Mouse (Mus musculus): ENCODE measurements around the gene Dync1li1. TPM values are rescaled to one million over a fixed set of nuclear protein-coding genes. Genes with fewer than 3 reads are reported as not detected.

Gene Dync1li1
- polyA plus RNA-seq, 1 experiment from 2014 or later, result 56.5 TPM

DNA sequence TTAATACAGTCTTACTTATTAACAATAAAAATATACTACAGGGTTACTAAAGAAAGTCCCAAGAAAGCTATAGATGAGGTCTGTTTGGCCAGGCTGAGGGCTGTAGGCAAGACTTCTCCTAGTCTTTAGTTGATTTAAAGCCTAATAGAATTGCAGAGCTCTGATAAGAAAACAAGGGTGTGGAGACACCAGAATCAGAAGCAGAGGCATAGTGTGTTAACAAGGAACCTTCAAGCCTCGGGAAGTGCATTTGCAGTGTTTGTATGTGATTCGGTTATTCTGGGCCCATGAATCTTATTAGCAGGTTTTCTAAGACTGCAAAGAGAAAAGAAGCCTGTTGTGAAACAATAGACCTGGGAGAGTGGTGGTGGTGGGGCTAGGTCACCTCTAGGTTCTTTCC lies 44.6 kb downstream of the Dync1li1 start:
- H3K9ac ChIP-seq, result no peak overlapping the region
- H3K36me3 ChIP-seq, result peaks cover 3% of the 10 kb centered on the region; the same call in 1 of the 2 replicates
- 81% methylated on average over 2 of the region's 2 CpGs for WGBS
- no peaks in the 10 kb centered on the region for H3K9me3 ChIP-seq
- no peaks in the 10 kb centered on the region for H3K27me3 ChIP-seq
- H3K4me3 ChIP-seq, result no peak overlapping the region
- no peak for ATAC-seq (ENCODE audit: insufficient number of reproducible peaks, low FRiP score, low TSS enrichment, low read depth)
- H3K4me2 ChIP-seq, result no peak overlapping the region
- peaks cover 18% of the 10 kb centered on the region for H3K4me1 ChIP-seq
- no peak overlapping the region for H3K27ac ChIP-seq

DNA sequence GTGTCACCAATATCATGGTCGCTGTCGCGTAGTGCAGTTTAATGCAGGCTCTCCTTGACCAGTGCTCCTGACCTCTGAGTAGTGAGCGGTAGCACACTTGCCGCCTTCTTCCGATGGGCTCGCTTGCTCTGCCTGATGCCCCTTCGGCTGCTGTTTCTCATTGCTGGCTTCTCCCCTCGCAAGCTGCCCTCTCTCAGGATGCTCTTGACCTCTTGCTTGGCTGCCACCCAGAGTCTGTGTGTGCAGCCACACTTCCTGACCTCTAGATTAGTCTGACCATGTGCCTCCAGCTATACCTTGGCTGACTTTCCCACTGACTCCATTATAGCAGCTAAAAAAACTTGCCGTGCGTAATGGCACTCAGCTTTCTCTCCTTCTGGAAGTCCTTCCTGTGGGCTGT lies 47.9 kb downstream of the Dync1li1 start:
- Histone ChIP-seq H3K27ac (peak overlapping the region; percentile 12), H3K36me3 (peaks cover 3% of the 10 kb centered on the region; the same call in 1 of the 2 replicates), H3K9me3 (no peaks in the 10 kb centered on the region), H3K4me1 (peaks cover 18% of the 10 kb centered on the region), H3K27me3 (no peaks in the 10 kb centered on the region), H3K9ac (no peak overlapping the region), H3K4me3 (no peak overlapping the region), H3K4me2 (no peak overlapping the region)
- no peak for ATAC-seq (ENCODE audit: insufficient number of reproducible peaks, low FRiP score, low TSS enrichment, low read depth)
- 73% methylated on average over 11 of the region's 11 CpGs for WGBS

DNA sequence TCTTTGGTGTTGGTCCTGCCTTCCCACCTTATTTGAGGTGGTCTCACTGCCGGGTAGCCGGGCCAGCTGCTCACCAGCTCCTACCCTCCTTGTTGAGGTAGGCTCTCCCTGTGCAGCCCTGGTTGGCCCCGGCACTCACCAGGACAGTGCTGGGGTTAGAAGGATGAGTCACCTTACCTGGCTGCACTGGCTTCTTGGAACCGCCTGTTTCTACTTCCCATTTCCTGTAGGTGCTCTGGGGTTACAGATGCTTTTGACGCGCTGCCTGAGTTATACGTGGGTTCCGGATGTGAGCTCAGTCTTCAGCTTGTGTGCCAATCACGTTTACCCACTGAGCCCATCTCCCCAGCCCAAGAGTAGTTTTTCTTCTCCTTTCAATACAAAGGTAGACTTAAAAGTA lies 51.7 kb downstream of the Dync1li1 start:
- no peaks in the 10 kb centered on the region for H3K27me3 ChIP-seq
- WGBS, result 86% methylated on average over 9 of the region's 9 CpGs
- H3K27ac ChIP-seq, result no peak overlapping the region
- H3K9me3 ChIP-seq, result no peaks in the 10 kb centered on the region
- H3K4me2 ChIP-seq, result no peak overlapping the region
- no peak overlapping the region for H3K9ac ChIP-seq
- H3K36me3 ChIP-seq, result peaks cover 15% of the 10 kb centered on the region; the same call in 1 of the 2 replicates
- H3K4me1 ChIP-seq, result peaks cover 7% of the 10 kb centered on the region; the same call in 1 of the 2 replicates
- H3K4me3 ChIP-seq, result no peak overlapping the region
- ATAC-seq (ENCODE audit: insufficient number of reproducible peaks, low FRiP score, low TSS enrichment, low read depth), result no peak

DNA sequence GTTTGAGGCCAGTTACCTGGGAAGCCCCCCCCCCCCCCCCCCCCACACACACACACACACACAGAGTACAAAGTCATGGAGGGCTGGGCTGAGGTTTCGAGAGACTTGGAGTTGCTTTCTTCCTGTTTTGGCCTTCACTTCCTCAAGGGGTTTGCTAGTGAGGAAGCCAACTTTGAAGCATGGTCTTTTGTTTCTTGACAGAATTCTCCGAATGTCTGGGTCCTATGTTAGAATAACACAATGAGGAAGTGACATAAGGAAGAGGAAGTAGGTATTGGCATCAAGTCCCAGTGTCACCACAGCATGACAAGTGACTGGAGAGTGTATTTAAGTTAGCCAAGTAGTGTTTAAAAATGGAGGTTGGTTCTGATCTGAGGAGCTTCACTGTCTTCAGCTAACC lies 54.1 kb downstream of the Dync1li1 start:
- WGBS, result 88% methylated on average over 2 of the region's 2 CpGs

DNA sequence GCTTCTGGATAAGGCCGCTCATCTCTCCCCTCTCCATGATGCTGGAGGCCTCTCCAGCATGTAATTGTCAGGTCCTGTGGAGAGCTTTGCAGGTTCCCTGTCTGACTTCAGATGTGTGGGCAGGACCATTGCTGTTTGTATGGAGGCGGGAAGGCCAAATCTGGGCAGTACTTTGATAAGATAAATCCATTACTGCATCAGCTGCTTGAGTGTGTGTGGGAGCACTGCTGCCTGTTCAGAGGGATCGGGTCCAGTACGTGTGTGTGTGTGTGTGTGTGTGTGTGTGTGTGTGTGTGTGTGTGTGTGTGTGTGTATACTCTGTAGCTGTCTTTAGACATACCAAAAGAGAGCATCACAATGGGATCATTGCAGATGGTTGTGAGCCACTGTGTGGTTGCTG lies 56.6 kb downstream of the Dync1li1 start:
- 81% methylated on average over 4 of the region's 4 CpGs for WGBS
- Histone ChIP-seq H3K4me3 (no peak overlapping the region), H3K27ac (no peak overlapping the region), H3K27me3 (no peaks in the 10 kb centered on the region), H3K9ac (no peak overlapping the region), H3K4me2 (no peak overlapping the region), H3K4me1 (no peaks in the 10 kb centered on the region; the same call in 1 of the 2 replicates), H3K36me3 (peaks cover 48% of the 10 kb centered on the region), H3K9me3 (no peaks in the 10 kb centered on the region)
- ATAC-seq (ENCODE audit: insufficient number of reproducible peaks, low FRiP score, low TSS enrichment, low read depth), result no peak

More for the DNA sequence above, 54.1 kb downstream of the Dync1li1 start:
- Histone ChIP-seq H3K9me3 (no peaks in the 10 kb centered on the region), H3K4me2 (no peak overlapping the region), H3K36me3 (peaks cover 33% of the 10 kb centered on the region), H3K27me3 (no peaks in the 10 kb centered on the region), H3K9ac (no peak overlapping the region), H3K4me1 (no peaks in the 10 kb centered on the region; the same call in 1 of the 2 replicates), H3K4me3 (no peak overlapping the region), H3K27ac (no peak overlapping the region)
- ATAC-seq (ENCODE audit: insufficient number of reproducible peaks, low FRiP score, low TSS enrichment, low read depth), result no peak

DNA sequence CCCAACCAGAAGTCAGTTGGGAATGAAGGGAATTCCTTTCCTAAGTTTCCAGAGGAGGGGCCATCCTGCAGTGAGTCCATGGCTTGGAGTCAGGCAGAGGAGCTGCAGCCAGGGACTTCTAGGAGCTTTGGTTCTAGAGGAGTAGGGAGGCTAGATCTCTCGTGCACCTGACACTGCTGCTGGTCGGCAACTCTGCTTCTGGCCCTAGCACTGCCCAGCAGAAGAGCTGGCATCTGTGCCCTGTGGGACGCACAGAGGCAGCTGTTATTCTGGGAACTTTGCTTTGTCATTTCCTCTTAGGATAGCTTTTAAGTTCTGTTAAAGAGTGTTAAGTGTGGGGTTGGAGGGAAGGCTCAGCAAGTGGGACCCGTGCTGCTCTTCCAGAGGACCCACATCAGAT lies 57.1 kb downstream of the Dync1li1 start:
- Histone ChIP-seq H3K4me3 (no peak overlapping the region), H3K9ac (no peak overlapping the region), H3K27me3 (no peaks in the 10 kb centered on the region), H3K4me1 (no peaks in the 10 kb centered on the region; the same call in 1 of the 2 replicates), H3K9me3 (no peaks in the 10 kb centered on the region), H3K36me3 (peaks cover 53% of the 10 kb centered on the region), H3K4me2 (no peak overlapping the region), H3K27ac (no peak overlapping the region)
- no peak for ATAC-seq (ENCODE audit: insufficient number of reproducible peaks, low FRiP score, low TSS enrichment, low read depth)
- WGBS, result 72% methylated on average over 4 of the region's 4 CpGs

DNA sequence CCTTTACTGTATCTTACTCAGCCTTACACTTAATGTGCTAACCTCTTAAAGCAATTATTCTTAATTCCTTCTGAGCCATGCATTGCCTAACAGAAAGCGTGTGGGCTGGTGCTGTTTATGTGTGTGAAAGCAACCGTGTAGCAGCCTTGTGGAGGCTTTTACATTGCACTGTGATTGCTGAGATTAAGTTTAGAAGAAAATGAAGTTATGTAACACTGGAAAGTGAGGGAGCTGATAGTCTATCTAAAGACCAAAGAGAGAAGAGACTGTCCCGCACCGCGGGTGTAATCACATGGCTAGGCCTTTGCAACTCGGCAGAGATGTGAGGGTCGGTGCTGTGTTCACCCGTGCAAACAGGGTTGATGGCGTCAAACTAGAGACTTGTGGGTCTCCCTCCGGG lies 58.4 kb downstream of the Dync1li1 start:
- no peaks in the 10 kb centered on the region for H3K9me3 ChIP-seq
- H3K4me3 ChIP-seq, result no peak overlapping the region
- peaks cover 55% of the 10 kb centered on the region for H3K36me3 ChIP-seq
- no peak for ATAC-seq (ENCODE audit: insufficient number of reproducible peaks, low FRiP score, low TSS enrichment, low read depth)
- H3K9ac ChIP-seq, result no peak overlapping the region
- 82% methylated on average over 10 of the region's 10 CpGs for WGBS
- no peak overlapping the region for H3K4me2 ChIP-seq
- no peaks in the 10 kb centered on the region; the same call in 1 of the 2 replicates for H3K4me1 ChIP-seq
- H3K27ac ChIP-seq, result no peak overlapping the region
- H3K27me3 ChIP-seq, result no peaks in the 10 kb centered on the region

DNA sequence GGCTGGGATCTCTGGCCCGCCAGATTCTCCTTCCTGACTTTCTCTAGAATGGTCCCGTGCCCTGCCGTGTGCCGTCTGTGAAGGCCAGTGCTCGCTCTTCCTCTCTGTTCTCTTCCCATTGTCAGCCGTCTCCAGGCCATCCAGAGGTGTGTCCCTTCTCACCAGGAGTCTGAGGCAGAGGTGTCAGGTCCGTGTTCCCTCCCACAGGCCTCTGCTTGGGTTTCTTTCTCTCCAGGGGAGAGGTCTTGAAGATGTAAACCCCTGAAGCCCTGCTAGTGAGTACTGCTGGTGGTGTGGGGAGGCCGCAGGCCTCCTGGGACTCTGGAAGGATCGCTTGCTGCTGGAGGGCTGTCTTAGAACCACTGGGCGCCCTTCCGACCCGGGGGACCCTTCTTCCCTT lies 58.9 kb downstream of the Dync1li1 start:
- no peak overlapping the region for H3K27ac ChIP-seq
- H3K36me3 ChIP-seq, result peaks cover 55% of the 10 kb centered on the region
- H3K9ac ChIP-seq, result no peak overlapping the region
- H3K4me2 ChIP-seq, result no peak overlapping the region
- H3K4me1 ChIP-seq, result no peaks in the 10 kb centered on the region; the same call in 1 of the 2 replicates
- H3K9me3 ChIP-seq, result no peaks in the 10 kb centered on the region
- ATAC-seq (ENCODE audit: insufficient number of reproducible peaks, low FRiP score, low TSS enrichment, low read depth), result no peak
- 81% methylated on average over 12 of the region's 12 CpGs for WGBS
- no peak overlapping the region for H3K4me3 ChIP-seq
- H3K27me3 ChIP-seq, result no peaks in the 10 kb centered on the region

DNA sequence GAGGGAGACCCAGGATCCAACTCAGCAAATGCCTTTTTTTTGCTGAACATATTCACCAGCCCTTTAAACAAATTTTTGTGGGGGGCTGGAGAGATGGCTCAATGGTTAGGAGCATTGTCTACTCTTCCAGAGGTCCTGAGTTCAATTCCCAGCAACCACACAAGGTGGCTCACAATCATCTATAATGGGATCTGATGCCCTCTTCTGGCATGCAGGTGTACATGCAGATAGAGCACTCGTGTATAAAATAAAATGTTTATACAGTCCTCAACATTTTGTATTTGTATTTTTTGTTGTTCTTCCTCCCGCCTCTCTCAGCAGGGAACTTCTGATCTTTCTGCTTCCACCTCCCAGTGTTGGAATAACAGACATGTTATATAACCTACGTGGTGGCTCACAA lies 63.0 kb downstream of the Dync1li1 start:
- WGBS, result 90% methylated on average over 3 of the region's 3 CpGs
- no peaks in the 10 kb centered on the region for H3K27me3 ChIP-seq
- H3K36me3 ChIP-seq, result peaks cover 47% of the 10 kb centered on the region
- no peak for ATAC-seq (ENCODE audit: insufficient number of reproducible peaks, low FRiP score, low TSS enrichment, low read depth)
- no peak overlapping the region for H3K9ac ChIP-seq
- H3K27ac ChIP-seq, result no peak overlapping the region
- no peak overlapping the region for H3K4me2 ChIP-seq
- H3K4me1 ChIP-seq, result peaks cover 6% of the 10 kb centered on the region
- H3K4me3 ChIP-seq, result no peak overlapping the region
- no peaks in the 10 kb centered on the region for H3K9me3 ChIP-seq

DNA sequence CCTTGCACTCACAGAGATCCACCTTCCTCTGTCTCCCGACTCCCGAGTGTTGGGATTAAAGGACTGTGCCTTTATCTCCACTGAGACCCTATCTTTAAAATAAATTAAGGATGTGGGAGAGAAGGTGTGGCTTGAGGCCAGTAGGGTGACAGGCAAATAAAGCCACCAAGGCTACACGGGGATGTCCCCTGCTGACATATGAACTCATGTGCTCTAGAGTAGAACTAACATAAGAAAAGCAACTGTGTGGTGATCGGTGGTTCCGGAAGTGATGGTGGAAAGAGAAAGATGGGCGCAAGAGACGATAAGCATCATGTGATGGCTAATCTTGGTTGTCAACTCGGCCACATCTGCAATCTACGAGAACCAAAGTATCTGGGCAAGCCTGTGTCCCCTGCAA lies 63.7 kb downstream of the Dync1li1 start:
- no peak overlapping the region for H3K4me3 ChIP-seq
- no peaks in the 10 kb centered on the region for H3K9me3 ChIP-seq
- ATAC-seq (ENCODE audit: insufficient number of reproducible peaks, low FRiP score, low TSS enrichment, low read depth), result no peak
- peak overlapping the region; percentile 75 for H3K27ac ChIP-seq
- no peaks in the 10 kb centered on the region for H3K27me3 ChIP-seq
- H3K36me3 ChIP-seq, result peaks cover 44% of the 10 kb centered on the region
- no peak overlapping the region for H3K9ac ChIP-seq
- WGBS, result 76% methylated on average over 9 of the region's 9 CpGs
- peaks cover 6% of the 10 kb centered on the region for H3K4me1 ChIP-seq
- H3K4me2 ChIP-seq, result peak overlapping the region; percentile 80; the same call in 1 of the 2 replicates

DNA sequence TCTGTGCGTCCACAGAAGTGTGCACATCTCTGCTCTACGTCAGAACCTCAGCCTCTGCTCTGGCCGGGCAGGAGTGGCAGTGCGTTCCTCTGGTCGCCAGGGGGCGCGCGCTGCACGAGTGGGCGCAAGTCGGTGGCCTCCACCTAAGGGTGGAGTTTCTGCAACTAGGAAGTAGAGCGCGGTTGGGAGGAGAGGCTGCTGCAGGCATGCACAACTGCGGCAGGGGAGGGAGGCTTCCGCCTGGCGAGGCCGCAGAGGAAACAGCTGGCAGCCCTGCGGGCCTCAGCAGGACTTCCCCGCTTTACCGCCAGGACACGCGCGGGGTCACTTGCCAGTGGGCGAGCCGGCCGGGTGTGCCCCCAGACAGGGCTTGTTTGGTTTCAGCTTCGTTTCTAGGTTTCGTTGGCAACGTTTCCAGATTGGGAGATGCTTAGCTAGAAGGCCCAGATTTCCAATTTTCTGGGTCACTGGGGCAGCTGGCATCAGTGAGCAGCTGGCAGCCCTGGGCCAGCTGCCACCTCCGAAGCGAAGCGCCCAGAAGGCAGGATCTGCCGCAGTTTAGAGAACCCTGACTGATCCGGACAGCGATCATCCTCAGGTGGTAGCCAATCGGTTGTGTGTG lies 64.4 kb downstream of the Dync1li1 start:
- ATAC-seq (ENCODE audit: insufficient number of reproducible peaks, low FRiP score, low TSS enrichment, low read depth), result peak; percentile 86
- no peaks in the 10 kb centered on the region for H3K9me3 ChIP-seq
- peaks cover 39% of the 10 kb centered on the region for H3K36me3 ChIP-seq
- peak overlapping the region; percentile 50 for H3K9ac ChIP-seq
- H3K27ac ChIP-seq, result peak overlapping the region; percentile 75
- peaks cover 6% of the 10 kb centered on the region for H3K4me1 ChIP-seq
- H3K27me3 ChIP-seq, result no peaks in the 10 kb centered on the region
- 7% methylated on average over 36 of the region's 36 CpGs for WGBS
- peak overlapping the region; percentile 61 for H3K4me3 ChIP-seq
- peak overlapping the region; percentile 80 for H3K4me2 ChIP-seq

DNA sequence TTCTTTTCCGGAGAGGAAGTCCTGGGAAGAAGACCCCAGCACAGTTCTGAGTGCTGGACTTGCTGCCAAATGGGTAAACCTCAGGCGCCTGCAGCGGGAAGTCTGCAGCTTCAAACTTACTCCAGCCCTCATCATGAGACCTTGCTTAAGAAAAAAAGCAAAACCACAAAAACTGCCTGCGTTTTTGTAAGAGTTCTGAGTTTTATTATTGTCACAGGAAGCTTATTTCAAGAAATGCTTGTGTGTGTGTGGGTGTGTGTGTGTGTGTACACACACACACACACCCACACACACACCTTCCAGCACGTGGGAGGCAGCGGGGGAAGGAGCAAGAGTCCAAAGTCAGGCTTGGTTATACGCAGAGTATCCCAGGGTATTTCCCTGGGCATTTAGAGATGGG lies 69.7 kb downstream of the Dync1li1 start:
- Histone ChIP-seq H3K4me1 (peaks cover 1% of the 10 kb centered on the region), H3K9ac (no peak overlapping the region), H3K4me3 (no peak overlapping the region), H3K27ac (no peak overlapping the region), H3K27me3 (no peaks in the 10 kb centered on the region), H3K36me3 (peaks cover 55% of the 10 kb centered on the region), H3K9me3 (no peaks in the 10 kb centered on the region), H3K4me2 (no peak overlapping the region)
- 82% methylated on average over 7 of the region's 7 CpGs for WGBS
- ATAC-seq (ENCODE audit: insufficient number of reproducible peaks, low FRiP score, low TSS enrichment, low read depth), result no peak

DNA sequence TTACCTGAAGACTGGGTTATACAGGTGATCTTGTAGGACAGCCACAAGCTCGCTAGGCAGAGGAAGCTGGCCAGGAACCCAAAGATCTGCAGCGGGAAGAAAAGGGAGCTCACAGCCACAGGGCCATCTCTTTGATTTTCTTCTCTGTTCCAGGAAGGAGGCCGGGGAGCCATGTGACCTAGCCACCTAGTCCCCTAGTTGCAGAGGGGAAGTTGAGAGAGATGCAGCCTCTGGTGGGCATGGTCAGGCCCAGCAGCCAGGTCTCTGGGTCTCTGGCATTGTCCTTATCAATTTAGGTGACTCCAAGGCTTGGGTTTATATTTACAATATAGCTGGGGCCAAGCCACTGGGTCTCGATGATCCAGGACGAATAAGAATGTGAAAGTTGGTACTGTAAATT lies 70.2 kb downstream of the Dync1li1 start:
- H3K4me2 ChIP-seq, result no peak overlapping the region
- H3K27me3 ChIP-seq, result no peaks in the 10 kb centered on the region
- no peak for ATAC-seq (ENCODE audit: insufficient number of reproducible peaks, low FRiP score, low TSS enrichment, low read depth)
- H3K27ac ChIP-seq, result no peak overlapping the region
- WGBS, result 86% methylated on average over 5 of the region's 5 CpGs
- H3K4me1 ChIP-seq, result no peaks in the 10 kb centered on the region
- H3K9me3 ChIP-seq, result no peaks in the 10 kb centered on the region
- H3K9ac ChIP-seq, result no peak overlapping the region
- no peak overlapping the region for H3K4me3 ChIP-seq
- H3K36me3 ChIP-seq, result peaks cover 56% of the 10 kb centered on the region

Measured in limb, embryonic 15.5 days (tissue).